Mouse (Mus musculus): ENCODE data around the gene Cyp2w1.

Gene Cyp2w1

GRCm38 (mm10) chr5:139364911-139365571 is 12.6 kb downstream of the Cyp2w1 start:
- DNase-seq (ENCODE audit: low spot score), result no peak

- DNase-seq (ENCODE audit: low spot score), result no peak
These were observed 13.4 kb downstream of the Cyp2w1 start for GRCm38 (mm10) chr5:139365827-139366226.

DNA sequence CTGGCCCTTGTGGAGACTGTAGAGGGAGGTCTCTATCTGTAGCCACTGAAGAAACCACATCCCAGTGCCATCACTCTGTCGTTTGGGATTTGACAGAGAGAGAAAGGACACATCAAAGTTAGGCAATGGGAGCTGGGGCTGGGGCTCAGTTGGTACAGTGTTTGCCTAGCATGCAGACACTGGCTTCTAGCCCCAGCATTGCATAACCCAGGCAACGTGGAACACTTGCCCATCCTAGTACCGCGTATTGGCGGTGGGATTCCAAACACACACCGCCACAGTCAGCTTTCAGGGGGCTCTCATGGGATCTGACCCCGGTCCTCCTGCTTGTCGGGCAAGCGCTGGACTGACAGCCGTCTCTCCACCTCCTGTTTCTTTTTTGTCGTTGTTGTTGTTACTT is 14.1 kb downstream of the Cyp2w1 start:
- no peak for DNase-seq (ENCODE audit: low spot score)

DNA sequence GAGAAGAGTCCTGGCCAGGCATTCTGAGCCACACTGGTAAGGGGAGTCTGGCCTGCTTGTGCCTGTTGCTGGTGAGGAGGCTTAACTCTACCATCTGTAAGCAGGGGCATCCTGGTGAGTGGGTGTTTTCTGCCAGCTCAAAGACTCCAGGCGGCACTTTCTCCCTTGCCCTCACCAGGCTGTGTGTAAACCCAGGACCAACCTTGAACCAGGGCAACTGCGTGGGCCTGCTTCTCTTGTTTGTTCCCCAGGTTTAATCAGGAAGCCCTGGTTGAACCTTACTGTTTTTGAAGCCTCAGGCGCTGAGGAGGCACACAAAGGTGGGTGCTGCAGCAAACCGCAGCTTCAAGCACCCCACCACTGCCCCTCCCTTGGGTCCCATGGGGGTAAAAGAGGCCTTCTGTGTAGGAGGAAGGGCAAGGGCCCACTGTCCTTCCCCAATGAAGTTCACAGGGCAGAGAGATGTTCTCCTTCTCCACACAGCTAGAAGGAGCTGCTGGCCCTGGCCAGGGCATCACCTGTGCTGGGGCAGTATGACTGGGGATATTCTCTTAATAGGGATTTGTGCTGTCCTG is 15.6 kb downstream of the Cyp2w1 start:
- no peak for DNase-seq (ENCODE audit: low spot score)

GRCm38 (mm10) chr5:139368638-139369320 is 16.4 kb downstream of the Cyp2w1 start:
- no peak for DNase-seq (ENCODE audit: low spot score)

DNA sequence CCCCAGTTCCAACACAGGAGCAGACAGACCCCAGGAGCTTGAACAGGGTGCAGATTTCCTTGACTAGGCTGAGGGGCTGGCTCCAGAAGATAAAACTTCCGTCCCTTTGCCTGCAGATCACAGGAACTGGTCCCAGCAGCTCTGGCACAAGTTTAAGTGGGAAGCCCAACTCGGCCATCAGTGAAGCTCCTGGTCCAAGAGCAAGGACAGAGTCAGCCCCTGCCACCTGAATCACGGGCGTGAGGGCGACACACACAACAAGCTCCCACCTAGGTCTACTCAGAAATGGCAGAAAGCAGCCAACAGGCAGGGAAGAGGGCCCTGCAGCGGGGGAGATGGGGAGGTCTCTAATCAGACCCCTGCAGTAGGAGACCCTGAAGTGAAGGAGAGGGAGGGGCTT is 17.9 kb downstream of the Cyp2w1 start:
- DNase-seq (ENCODE audit: low spot score), result no peak

DNA sequence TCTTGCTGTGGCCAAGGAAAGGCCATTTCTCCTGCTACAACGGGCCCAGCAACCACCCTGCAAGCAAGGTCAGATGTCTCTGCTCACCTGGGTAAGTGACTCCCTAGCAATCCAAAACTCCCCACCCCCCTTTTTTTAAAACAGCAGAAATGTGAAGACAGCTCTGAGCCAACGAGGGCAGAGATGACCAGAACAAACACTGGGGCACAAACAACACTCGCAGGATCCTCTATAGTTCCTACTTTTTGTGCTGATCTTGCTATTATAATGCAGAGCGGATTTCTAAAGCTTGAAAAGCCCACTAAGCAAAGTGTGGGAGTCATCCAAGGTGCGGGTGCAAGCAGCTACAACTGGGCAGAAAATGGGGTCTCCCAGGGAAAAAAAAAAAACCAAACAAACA is 18.7 kb downstream of the Cyp2w1 start:
- DNase-seq (ENCODE audit: low spot score), result no peak

DNA sequence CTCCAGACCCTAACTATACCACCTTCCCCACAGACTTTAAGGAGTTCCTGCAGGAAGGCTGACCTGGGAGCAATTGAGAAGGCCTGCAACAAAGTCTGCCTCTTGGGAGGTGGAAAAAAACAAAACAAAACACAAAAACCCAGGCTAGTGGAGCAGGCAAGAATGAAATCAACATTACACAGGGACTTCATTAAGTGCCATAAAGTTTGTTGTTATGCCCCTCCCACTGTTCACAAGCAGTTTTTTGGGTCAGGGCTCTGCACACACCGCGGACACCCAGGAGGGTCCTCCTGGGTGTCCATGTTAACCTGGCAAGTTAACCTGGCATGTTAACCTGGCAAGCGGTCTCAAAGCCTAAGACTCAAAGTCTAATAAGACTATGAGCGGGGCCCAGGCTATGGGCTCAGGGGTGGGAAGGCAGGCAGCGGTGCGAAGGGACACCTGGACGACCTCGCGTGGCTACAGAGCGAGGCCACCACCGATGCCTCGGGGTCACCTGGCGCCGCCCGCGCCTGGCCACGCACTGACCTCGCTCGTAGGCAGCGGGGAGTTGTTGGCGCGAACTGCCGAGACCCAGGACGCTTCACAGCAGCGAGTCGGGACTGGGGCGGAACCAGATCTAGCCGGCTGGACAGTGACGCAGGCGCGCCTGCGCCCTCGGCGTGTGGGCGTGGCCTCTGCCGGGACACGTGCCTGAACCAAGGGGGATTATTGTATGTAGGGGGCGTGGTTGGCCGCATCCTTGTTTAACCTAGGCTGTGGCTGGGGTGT is 19.4 kb downstream of the Cyp2w1 start:
- peak; percentile 94 for DNase-seq (ENCODE audit: low spot score)

DNA sequence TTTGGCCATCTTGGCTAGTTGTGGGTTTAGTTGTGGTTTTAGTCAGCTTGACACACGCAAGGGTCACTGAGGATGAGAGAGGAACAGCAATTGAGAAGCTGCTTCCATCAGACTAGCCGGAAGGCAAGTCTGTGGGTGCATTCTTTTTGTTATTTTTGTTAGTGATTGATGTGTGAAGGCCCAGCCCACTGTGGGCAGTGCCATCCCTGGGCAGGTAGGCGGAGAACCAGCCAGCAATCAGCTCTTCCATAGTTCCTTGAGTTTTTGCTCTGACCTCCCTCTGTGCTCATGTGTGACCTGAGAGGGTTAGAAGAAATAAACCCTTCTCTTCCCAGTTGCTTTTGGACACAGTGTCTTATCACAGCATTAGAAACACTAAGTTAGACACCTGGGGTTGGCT is 20.7 kb downstream of the Cyp2w1 start:
- DNase-seq (ENCODE audit: low spot score), result no peak

- DNase-seq (ENCODE audit: low spot score), result no peak
These were observed 21.6 kb downstream of the Cyp2w1 start for GRCm38 (mm10) chr5:139373889-139374444.

DNA sequence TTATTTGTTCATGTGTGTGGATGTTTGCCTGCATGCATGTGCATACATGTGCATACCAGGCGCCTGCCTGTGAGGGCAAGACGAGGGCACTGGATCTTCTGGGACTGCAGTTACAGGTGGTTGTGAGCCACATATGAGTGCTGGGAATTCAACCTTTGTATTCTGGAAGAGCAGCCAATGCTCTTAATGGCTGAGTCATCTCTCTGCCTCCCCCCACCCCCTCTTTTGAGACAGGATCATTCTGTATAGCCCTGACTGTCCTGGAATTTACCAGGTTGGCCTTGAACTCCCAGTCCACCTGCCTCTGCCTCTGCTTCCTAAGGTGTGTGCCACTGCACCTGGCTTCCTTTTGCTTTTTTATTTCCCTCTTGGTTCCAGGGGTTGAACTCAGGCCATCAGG is 22.4 kb downstream of the Cyp2w1 start:
- no peak for DNase-seq (ENCODE audit: low spot score)

DNA sequence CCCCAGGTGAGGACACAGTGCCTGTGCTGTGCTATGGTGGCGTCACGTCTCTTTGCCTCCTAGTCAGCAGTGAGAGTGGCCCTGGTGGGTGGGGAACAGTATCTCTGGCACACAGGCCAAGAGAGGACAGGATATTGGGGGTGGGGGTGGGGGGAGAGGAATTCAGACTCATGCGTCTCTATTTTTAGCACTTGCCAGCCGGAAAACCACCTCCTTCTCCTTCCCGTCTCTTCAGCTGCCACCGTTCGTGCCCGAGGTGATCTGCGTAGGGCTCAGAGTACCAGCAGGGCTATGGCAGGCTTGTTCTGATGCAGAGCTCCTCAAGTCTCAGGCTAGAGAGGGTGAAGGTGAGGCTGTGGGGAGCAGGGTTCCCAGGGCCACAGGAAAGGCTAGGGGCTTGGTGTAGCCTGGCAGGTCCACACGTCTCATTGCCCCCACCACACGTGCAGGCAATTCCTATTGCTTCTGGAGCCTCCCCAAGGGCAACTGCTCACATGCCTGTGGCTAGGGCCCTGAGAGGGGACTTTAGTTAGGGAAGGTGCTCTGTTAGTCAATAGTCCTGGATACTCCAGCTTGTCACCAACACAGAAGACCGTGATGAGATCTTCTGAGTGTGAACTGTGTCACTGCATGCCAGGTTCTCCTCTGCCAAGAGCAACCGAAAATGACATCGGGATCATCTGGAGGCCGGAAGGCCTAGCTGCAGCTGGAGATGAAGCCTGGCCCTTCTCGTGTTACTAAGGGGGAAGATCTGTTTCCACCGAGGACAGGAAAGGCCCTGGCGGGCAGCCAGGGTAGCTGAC is 25.3 kb downstream of the Cyp2w1 start, which contains the start of gene Gpr146:
Gene Gpr146 (plus strand): TSS at position 230 of the 803 bp plus-strand sequence.
- no peak for DNase-seq (ENCODE audit: low spot score)

- no peak for DNase-seq (ENCODE audit: low spot score)
These were observed 25.8 kb downstream of the Cyp2w1 start for GRCm38 (mm10) chr5:139378271-139378556.

GRCm38 (mm10) chr5:139378986-139379629 is 26.7 kb downstream of the Cyp2w1 start:
- DNase-seq (ENCODE audit: low spot score), result no peak

DNA sequence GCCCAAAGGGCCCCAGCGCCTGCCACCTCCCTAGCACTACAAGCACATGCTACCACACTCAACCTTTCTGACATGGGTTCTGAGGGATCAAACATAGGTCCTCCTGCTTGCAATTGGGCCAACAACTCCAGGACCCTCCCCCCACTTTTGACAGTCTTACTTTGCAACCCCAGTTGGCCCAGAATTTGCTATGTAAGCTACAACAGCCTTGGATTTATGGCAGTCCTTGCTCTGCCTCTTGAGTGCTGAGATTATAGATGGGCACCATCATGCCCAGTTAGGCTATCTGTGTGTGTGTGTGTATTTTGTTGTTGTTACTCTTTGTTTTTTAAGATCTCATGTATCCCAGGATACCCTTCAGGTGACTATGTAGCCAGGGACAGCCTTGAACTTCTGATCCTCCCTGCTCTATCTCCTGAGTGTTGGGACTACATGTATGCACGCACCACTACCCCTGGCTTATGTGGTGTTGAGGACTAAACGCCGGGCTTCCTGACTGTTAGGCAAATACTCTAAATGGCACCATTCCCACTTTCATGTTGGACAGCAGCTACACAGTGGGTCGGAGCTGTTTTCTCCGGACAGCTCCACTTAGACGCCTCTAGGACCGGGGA is 27.5 kb downstream of the Cyp2w1 start:
- DNase-seq (ENCODE audit: low spot score), result no peak

- peak; percentile 92 for DNase-seq (ENCODE audit: low spot score)
These were observed 28.2 kb downstream of the Cyp2w1 start for GRCm38 (mm10) chr5:139380385-139381248.

DNA sequence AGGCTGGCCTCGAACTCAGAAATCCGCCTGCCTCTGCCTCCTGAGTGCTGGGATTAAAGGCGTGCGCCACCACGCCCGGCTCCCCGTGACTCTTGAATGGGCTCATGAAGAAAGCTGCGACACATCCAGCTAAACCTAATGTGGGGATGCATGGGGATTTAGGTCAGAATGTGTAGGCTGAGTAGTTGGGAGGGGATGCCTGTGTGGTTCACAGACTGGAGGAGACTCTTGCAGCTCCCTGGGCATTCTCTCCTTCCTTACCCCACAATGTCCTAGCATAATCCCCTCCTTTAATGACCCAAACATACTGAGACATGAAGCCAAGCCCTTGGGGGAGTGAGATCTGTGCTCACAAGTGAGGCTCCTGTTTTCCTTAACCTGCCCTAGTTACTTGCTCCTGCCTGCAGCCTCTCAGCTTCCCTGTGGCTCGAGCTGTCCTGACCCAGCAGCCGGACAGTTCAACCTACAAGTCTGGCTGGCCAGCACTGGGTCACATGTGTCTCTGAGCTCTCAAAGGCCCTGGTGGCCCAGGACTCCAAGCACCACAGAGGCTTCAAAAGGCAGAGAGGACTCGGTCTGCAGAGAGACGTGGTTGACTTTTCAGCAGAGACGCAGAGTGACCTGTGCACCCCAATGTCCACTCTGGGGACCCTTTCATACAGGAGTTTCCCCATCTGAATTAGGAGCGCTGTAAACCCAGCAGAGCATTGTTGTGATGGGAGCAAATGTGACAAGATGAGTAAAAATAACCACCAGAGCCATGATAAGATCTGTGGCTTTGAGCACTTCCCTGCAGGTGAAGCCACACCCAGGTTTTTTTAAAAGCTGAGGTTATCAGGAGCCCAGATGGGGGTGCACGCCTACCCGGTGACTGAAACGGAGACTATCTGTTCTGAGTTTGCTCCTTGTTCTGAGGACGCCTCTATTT is 29.4 kb downstream of the Cyp2w1 start:
- no peak for DNase-seq (ENCODE audit: low spot score)

DNA sequence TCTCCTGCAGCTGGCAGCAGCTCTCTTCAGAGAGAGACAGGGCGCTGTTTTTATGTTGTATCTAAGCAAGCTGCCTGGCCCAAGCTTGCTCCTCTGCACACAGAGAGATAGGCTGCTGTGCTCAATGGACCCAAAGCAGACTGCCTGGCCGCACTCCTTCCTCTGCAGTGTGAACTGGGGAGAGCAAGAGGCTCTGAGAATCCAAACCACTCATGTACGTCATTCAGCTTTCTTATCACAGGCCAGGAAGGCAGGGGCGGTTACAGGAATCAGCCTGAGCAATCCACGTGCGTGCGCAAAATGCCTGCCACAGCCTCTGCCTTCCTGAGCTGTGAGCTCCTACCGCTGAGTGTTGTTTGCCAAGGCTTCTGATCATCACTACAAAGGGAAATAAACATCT is 30.3 kb downstream of the Cyp2w1 start:
- no peak for DNase-seq (ENCODE audit: low spot score)

DNA sequence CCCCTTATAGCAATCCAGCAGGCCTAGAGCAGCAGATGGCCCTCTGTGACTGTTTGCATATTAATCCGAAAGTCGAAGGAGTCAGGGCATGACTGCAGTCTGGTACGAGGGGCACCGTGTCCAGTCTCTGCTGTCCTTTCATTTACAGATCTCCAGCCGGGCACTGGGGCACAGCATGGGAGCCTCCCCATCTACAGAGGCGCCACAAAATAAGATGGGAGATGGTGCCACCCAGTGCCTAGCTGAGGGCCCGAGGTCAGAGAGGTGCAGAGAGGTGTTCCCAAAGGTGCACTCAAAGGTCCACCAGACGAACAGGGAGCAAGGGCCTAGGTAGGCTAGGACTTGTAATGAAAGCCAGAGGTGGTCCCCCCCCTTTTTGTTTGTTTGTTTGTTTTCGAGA is 30.8 kb downstream of the Cyp2w1 start:
- no peak for DNase-seq (ENCODE audit: low spot score)
